Mouse (Mus musculus): ENCODE results near the gene Slc39a13.

DNA sequence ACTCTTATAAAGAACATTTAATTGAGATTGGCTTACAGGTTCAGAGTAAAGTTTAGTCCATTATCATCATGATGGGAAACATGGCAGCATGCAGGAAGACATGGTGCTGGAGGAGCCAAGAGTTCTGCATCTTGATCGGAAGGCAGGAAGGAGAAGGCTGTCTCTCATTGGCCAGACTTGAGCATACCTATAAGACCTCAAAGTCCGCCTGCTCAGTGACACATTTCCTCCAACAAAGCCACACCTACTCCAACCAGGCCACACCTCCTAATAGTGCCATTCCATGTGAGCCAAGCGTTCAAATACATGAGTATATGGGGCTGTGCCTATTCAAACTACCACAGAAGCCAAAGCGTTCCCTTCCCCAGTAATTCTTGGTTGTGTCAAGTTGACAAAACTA is 39.0 kb downstream of the Slc39a13 start:
- TF ChIP-seq CTCF (IDR thresholded peaks at IDR 0.05; ENCODE audit: low read depth) = no peak
- no peak for TF ChIP-seq EP300 (optimal IDR thresholded peaks at IDR 0.05)
